Mouse (Mus musculus): Measurements from ENCODE around the gene Sprn.

GRCm38 (mm10) chr7:140194031-140194430 is 39.4 kb upstream of the Sprn start:
- TF ChIP-seq POLR2A (IDR thresholded peaks at IDR 0.05; ENCODE audit: control insufficient read depth, extremely low read depth, insufficient read depth, low read length, poor library complexity) (no peak), CTCF (IDR thresholded peaks at IDR 0.05; ENCODE audit: borderline replicate concordance, control insufficient read depth, extremely low read depth, insufficient read depth, low read length, poor library complexity) (no peak)

All from thymus, adult 2 months (tissue).